Mouse (Mus musculus): ENCODE results near the gene Sart3. TPM values are rescaled to one million over a fixed set of nuclear protein-coding genes. Genes with fewer than 3 reads are reported as not detected.

Gene Sart3
- polyA plus RNA-seq, 1 experiment from 2014 or later = 79.0 TPM

GRCm38 (mm10) chr5:113805301-113805700, 33.0 kb upstream of the Sart3 start:
- Histone ChIP-seq H3K4me1 (peaks cover 53% of the 10 kb centered on the region), H3K4me3 (no peak overlapping the region), H3K9me3 (no peaks in the 10 kb centered on the region; the same call in 1 of the 2 replicates), H3K27me3 (replicated peaks; ENCODE audit: low read depth, poor library complexity, severe bottlenecking) (no peaks in the 10 kb centered on the region), H3K27ac (replicated peaks) (no peak overlapping the region), H3K36me3 (replicated peaks) (no peaks in the 10 kb centered on the region)
- DNase-seq (ENCODE audit: low spot score) = no peak
- WGBS = 89% methylated on average over 9 of the region's 9 CpGs

DNA sequence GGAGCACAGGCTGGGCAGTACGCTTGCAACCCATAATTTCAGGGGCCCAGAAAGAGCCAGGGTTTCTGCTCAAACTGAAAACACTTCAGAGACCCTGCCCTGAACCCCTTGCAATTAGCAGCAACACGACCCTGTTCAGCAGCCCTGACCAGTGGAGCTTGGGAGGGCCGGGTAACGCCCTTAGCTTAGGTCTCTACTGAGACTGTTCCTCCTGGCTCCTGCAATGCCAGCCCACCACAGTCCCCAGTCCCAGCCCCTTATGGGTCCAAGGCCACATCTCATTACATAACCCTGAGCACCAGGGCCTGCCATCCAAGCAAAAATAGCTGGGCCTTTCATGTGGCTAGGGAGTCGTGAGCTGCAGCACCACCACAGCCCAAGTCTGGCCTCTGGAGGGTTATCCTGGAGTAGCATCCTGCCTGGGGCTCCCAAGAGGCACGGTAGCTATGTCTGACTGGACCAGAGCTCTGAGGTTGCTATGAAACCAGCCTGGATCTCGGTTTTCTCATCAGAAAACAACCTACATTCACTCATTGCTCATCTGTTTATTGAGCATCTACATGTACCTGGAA, 32.2 kb upstream of the Sart3 start:
- H3K9me3 ChIP-seq = no peaks in the 10 kb centered on the region
- DNase-seq (ENCODE audit: low spot score) = no peak
- WGBS = 62% methylated on average over 7 of the region's 7 CpGs
- no peak overlapping the region for H3K4me3 ChIP-seq
- peaks cover 61% of the 10 kb centered on the region for H3K4me1 ChIP-seq
- H3K27ac ChIP-seq (replicated peaks) = no peak overlapping the region; the same call in 1 of the 2 replicates
- no peaks in the 10 kb centered on the region for H3K36me3 ChIP-seq (replicated peaks)
- peaks cover 3% of the 10 kb centered on the region; the same call in 1 of the 2 replicates for H3K27me3 ChIP-seq (replicated peaks; ENCODE audit: low read depth, poor library complexity, severe bottlenecking)

GRCm38 (mm10) chr5:113800280-113800679, 28.0 kb upstream of the Sart3 start, which contains the start of gene Tmem119:
TSS of gene Tmem119 (minus strand) at chr5:113800516.
- peak; percentile 93 for DNase-seq (ENCODE audit: low spot score)
- 1% methylated on average over 11 of the region's 11 CpGs for WGBS
- Histone ChIP-seq H3K27ac (replicated peaks) (peak within 1 kb of the TSS; percentile 86), H3K27me3 (replicated peaks; ENCODE audit: low read depth, poor library complexity, severe bottlenecking) (peaks cover 25% of the 10 kb centered on the region), H3K4me1 (peaks cover 71% of the 10 kb centered on the region), H3K36me3 (replicated peaks) (peaks cover 7% of the 10 kb centered on the region), H3K9me3 (no peaks in the 10 kb centered on the region), H3K4me3 (peak within 1 kb of the TSS; percentile 65)

DNA sequence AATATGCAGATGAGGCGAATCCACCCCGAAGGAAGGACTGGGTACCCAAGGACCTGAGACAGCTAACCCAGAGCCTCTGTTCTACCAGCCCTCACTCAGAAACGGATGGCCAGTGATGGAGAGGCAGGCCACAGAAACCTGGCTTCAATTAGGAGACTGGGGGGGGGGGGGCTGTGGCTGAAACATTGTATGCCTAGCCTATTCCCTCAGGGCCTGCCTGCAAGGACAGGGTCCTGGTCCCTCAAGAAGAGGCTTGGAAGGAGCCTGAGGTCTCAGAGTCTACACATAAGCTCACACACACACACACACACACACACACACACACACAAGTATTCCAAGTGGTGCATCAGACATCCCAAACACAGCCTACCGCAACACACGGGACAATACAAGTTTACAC, 27.4 kb upstream of the Sart3 start:
- Histone ChIP-seq H3K27ac (replicated peaks) (peak overlapping the region; percentile 86), H3K9me3 (no peaks in the 10 kb centered on the region), H3K27me3 (replicated peaks; ENCODE audit: low read depth, poor library complexity, severe bottlenecking) (peaks cover 29% of the 10 kb centered on the region), H3K36me3 (replicated peaks) (peaks cover 13% of the 10 kb centered on the region), H3K4me1 (peaks cover 77% of the 10 kb centered on the region), H3K4me3 (peak overlapping the region; percentile 65)
- WGBS = 20% methylated on average over 5 of the region's 5 CpGs
- peak; percentile 76 for DNase-seq (ENCODE audit: low spot score)

GRCm38 (mm10) chr5:113798525-113798924, 26.2 kb upstream of the Sart3 start:
- Histone ChIP-seq H3K36me3 (replicated peaks) (peaks cover 25% of the 10 kb centered on the region), H3K27me3 (replicated peaks; ENCODE audit: low read depth, poor library complexity, severe bottlenecking) (peaks cover 33% of the 10 kb centered on the region), H3K4me1 (peaks cover 77% of the 10 kb centered on the region), H3K27ac (replicated peaks) (peak overlapping the region; percentile 86), H3K4me3 (peak overlapping the region; percentile 65), H3K9me3 (no peaks in the 10 kb centered on the region)
- DNase-seq (ENCODE audit: low spot score) = no peak
- WGBS = 76% methylated on average over 9 of the region's 9 CpGs

DNA sequence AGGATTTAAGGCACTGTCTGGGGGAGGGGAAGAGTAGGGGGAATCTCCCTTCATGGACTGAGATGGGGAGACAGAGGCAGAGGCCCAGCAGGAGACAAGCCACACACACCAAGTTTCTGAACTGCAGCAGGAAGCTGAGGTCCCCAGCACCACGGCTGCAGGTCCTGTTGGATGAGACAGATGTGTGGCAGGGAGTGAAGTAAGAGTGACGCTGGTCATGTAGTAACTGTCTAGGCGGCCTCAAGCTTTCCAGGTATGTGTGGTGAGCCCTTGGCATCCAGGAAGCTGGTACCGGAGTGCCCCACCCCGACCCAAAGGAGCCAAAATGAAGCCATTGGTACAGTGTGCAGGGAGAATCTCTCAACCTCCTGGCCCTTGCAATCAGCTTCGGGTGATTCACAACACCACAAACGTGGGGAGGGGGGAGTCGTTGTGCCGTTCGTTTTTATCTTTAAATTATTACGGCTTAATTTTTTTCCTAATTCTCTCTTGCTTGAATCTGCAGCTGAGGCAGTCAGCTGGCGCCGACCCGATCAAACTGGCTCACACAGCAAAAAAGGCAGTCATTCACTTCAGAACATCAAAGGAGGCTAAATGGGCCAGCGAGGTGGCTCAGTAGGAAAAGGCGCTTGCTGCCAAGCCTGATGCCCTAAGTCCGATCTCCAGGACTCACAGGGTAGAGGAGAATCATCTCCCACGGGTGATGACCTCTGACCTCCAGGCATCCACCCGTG, 25.0 kb upstream of the Sart3 start:
- Histone ChIP-seq H3K9me3 (no peaks in the 10 kb centered on the region), H3K27me3 (replicated peaks; ENCODE audit: low read depth, poor library complexity, severe bottlenecking) (peaks cover 33% of the 10 kb centered on the region), H3K27ac (replicated peaks) (peak overlapping the region; percentile 86), H3K4me1 (peaks cover 85% of the 10 kb centered on the region), H3K36me3 (replicated peaks) (peaks cover 34% of the 10 kb centered on the region), H3K4me3 (peak overlapping the region; percentile 65)
- 6% methylated on average over 19 of the region's 19 CpGs for WGBS
- peak; percentile 49 for DNase-seq (ENCODE audit: low spot score)

- Histone ChIP-seq H3K27ac (replicated peaks) (peak overlapping the region; percentile 86), H3K9me3 (no peaks in the 10 kb centered on the region), H3K36me3 (replicated peaks) (peaks cover 34% of the 10 kb centered on the region), H3K4me3 (peak overlapping the region; percentile 65), H3K27me3 (replicated peaks; ENCODE audit: low read depth, poor library complexity, severe bottlenecking) (peaks cover 33% of the 10 kb centered on the region), H3K4me1 (peaks cover 92% of the 10 kb centered on the region)
- 4% methylated on average over 13 of the region's 13 CpGs for WGBS
- DNase-seq (ENCODE audit: low spot score) = peak; percentile 96
These were observed 24.3 kb upstream of the Sart3 start for GRCm38 (mm10) chr5:113796401-113797148.

- WGBS = 85% methylated on average over 16 of the region's 16 CpGs
- no peak for DNase-seq (ENCODE audit: low spot score)
- Histone ChIP-seq H3K4me1 (peaks cover 84% of the 10 kb centered on the region), H3K9me3 (no peaks in the 10 kb centered on the region), H3K4me3 (no peak overlapping the region), H3K27ac (replicated peaks) (peak overlapping the region; percentile 61), H3K36me3 (replicated peaks) (peaks cover 34% of the 10 kb centered on the region), H3K27me3 (replicated peaks; ENCODE audit: low read depth, poor library complexity, severe bottlenecking) (peaks cover 12% of the 10 kb centered on the region; the same call in 1 of the 2 replicates)
These were observed 19.1 kb upstream of the Sart3 start for GRCm38 (mm10) chr5:113791197-113792095.

DNA sequence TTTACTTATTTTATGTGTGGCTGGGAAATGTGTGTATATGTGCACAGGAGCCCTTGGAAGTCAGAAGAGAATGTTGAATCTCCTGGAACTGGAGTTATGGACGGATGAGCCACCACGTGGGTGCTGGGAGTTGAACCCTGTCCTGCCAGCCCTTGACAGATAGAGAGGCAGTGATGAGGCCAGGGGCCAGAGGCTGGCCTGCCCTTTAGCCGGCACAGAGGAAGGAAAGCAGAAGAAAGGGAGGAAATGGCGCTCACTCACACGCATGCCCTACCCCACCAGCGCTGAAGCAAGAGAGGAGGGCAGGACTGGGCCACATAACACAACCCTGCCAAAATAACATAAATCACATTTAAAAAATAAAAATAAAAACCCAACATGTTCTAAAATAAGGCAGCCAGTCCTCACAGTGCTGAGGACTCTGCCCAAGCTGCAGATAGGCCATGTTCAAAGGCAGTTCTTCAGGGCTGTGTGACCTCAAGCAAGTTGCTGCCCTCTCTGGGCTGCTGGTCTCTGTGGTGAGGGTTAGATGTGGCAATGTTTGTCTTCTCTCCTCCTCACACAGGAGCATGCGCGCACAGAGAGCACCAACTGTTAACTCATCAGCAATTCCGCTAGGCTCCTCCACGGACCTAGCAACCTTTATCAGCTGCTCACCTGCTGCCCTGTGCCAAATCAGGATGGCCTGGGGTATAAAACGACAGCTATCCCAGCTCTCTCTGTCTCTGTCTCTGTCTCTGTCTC, 18.3 kb upstream of the Sart3 start:
- Histone ChIP-seq H3K36me3 (replicated peaks) (peaks cover 30% of the 10 kb centered on the region), H3K4me1 (peaks cover 77% of the 10 kb centered on the region), H3K27ac (replicated peaks) (peak overlapping the region; percentile 61), H3K4me3 (no peak overlapping the region), H3K9me3 (no peaks in the 10 kb centered on the region), H3K27me3 (replicated peaks; ENCODE audit: low read depth, poor library complexity, severe bottlenecking) (peaks cover 12% of the 10 kb centered on the region; the same call in 1 of the 2 replicates)
- DNase-seq (ENCODE audit: low spot score) = no peak
- 78% methylated on average over 11 of the region's 11 CpGs for WGBS

GRCm38 (mm10) chr5:113789075-113789788, 16.9 kb upstream of the Sart3 start:
- Histone ChIP-seq H3K4me1 (peaks cover 72% of the 10 kb centered on the region), H3K4me3 (0 out of 2 replicates have a peak overlapping the region, but pooled peaks have one; percentile 13), H3K27ac (replicated peaks) (peak overlapping the region; percentile 81), H3K9me3 (no peaks in the 10 kb centered on the region), H3K36me3 (replicated peaks) (peaks cover 16% of the 10 kb centered on the region), H3K27me3 (replicated peaks; ENCODE audit: low read depth, poor library complexity, severe bottlenecking) (no peaks in the 10 kb centered on the region; the same call in 1 of the 2 replicates)
- 42% methylated on average over 7 of the region's 7 CpGs for WGBS
- DNase-seq (ENCODE audit: low spot score) = peak; percentile 55

DNA sequence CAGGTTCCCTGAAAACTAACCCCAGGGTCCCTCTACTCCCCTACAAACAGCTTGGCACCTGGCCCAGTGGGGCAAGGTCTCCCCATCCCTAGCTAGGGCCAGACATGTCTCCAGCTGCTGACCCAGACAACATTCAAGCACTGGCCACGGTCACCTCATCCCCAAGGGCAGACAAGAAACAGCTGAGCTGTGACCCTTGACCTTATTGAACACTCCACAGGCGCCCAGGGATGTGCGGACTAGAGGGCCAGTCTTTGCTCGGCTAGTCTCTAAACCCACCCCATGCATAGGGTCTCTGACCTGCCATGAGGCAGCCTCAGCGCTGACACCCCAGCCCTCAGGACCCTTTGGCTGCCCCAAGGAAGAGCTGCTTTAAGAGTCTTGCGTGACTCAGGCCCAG, 16.3 kb upstream of the Sart3 start:
- DNase-seq (ENCODE audit: low spot score) = no peak
- Histone ChIP-seq H3K36me3 (replicated peaks) (peaks cover 10% of the 10 kb centered on the region), H3K27me3 (replicated peaks; ENCODE audit: low read depth, poor library complexity, severe bottlenecking) (no peaks in the 10 kb centered on the region; the same call in 1 of the 2 replicates), H3K9me3 (no peaks in the 10 kb centered on the region), H3K27ac (replicated peaks) (peak overlapping the region; percentile 81), H3K4me3 (0 out of 2 replicates have a peak overlapping the region, but pooled peaks have one; percentile 13), H3K4me1 (peaks cover 71% of the 10 kb centered on the region)
- WGBS = 30% methylated on average over 6 of the region's 6 CpGs

Measured in embryonic facial prominence, embryonic 10.5 days (tissue).